Mouse (Mus musculus): ENCODE measurements around the gene U2af2.

The U2af2 gene

DNA sequence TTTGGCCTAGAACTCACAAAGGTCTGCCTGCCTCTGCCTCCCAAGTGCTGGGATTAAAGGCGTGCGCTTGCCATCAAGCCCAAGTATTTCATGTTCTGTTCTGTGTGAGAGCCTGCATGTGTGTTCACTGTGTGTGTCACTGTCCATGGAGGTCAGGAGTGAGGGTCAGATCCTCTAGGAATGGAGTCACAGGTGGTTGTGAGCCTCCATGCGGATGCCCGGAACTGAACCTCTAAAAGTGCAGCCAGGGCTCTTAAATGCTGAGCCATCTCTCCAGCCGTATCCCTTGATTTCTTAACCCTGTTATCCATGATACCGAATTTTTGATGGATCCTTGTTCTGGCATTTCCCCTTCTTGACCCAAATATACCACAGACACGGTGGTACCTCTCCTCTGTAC, 24.9 kb upstream of the U2af2 start:
- DNase-seq (ENCODE audit: low read depth, low spot score): no peak

- DNase-seq (ENCODE audit: low read depth, low spot score): no peak
Measured at GRCm38 (mm10) chr7:5037467-5037866, 24.5 kb upstream of the U2af2 start.

DNA sequence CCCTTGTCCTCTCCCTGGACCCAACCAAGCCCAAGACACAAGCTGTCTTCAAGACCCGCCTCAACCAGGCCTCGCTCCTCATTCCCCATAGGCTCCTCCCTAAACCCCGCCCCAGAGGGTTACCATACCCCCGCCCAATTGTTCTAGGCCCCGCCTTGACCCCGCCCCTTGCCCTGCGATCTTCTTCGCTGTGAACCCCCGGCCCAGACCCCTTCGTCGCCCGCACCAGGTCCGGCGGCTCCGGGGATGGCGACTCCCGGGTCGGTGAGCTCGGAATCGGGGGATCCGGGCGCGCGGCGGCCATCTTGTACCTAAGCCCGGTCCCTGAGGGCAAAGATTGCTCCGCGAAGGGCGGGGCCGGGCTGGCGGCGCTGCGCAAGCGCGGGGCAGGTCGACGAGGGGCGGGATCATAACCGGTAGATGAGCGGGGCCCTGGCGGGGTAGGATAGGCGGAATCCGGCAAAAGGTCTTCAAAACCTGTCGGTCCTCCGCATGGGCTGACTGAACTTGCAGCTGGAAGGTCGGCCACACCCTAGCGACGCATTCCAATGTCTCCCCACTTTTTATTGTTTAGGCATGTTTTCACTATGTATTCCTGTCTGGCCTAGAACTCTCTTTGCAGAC, 23.7 kb upstream of the U2af2 start, which contains the start of gene Zfp784:
TSS of gene Zfp784 (minus strand) at position 338 of the 624 bp plus-strand sequence.
- peak; percentile 97 for DNase-seq (ENCODE audit: low read depth, low spot score)

GRCm38 (mm10) chr7:5038940-5039339, 23.0 kb upstream of the U2af2 start:
- DNase-seq (ENCODE audit: low read depth, low spot score): no peak

GRCm38 (mm10) chr7:5044981-5045380, 17.0 kb upstream of the U2af2 start:
- DNase-seq (ENCODE audit: low read depth, low spot score): no peak

DNA sequence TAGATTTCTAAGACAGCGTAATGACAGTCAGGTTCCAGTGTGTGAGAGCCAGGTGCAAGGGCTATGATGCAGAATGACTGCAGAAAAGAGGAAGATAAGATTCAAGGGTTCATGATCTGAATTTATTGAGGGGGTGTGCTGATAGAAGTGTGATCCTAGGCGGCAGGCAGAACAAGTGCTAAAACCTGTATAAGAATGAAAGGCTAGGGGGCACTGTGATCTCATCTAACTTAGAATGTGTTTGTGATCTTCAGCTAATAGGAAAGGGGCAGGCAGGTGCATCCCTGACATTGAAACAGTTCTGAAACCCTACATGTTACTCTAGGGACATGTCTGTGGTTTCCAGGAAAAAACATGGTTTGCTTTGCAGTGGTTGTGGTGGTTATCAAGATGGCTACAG, 15.8 kb upstream of the U2af2 start:
- no peak for DNase-seq (ENCODE audit: low read depth, low spot score)

- DNase-seq (ENCODE audit: low read depth, low spot score): peak; percentile 77
Measured at GRCm38 (mm10) chr7:5047313-5047712, 14.6 kb upstream of the U2af2 start.

DNA sequence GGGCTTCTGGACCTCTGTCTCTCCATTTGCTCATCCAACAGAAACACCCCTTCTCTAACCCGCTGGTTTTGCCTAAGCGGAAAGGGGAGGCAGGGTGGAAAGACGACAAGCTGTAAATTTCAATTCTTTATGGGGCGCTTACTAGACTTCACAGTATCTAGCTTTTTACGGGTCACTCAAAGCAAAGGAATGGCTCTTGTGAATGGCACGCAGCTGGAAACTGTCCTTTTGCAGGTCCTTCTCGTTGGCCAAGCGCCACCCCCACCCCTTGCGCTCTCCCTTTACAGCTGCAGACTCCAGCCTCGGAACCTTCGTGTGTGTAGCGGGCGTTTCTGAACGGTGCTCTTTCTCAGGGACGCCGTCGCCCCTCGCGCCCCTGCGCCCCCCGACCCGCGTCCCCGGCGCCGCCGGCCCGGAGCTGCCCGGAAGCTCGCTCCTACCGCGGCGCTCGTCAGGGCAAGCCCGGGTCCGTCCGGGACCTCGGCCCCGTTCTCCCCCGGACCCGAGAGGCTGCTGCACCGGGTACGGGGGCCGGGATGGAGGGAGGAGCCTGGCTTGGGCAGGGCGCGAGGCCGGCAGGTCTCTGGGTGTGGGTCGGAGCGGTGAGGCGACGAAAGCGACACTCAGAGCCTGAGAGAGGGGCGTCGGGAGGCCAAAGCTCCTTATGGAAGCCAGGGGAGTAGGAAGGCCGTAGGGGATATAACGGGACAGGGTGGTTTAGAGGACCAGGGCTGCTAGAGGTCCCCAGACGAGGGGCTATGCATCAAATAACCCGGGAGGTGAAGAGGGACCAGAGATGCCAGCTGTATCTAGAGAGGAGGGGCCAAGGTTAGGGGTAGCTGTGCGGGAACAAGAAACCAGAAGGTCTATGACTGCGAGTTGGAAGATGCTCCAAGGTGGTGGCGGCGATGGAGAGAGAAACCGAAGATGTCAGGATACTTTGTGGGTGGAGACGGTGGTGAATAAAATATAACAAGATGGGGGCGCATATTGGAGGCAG, 10.4 kb upstream of the U2af2 start, which contains the start of gene Zfp580:
TSS of gene Zfp580 (plus strand) at position 346 of the 1,000 bp plus-strand sequence.
- DNase-seq (ENCODE audit: low read depth, low spot score): peak; percentile 76

- peak; percentile 36 for DNase-seq (ENCODE audit: low read depth, low spot score)
Measured at GRCm38 (mm10) chr7:5052438-5052837, 9.5 kb upstream of the U2af2 start.

- peak; percentile 35 for DNase-seq (ENCODE audit: low read depth, low spot score)
Measured at GRCm38 (mm10) chr7:5052931-5053343, 9.0 kb upstream of the U2af2 start.

DNA sequence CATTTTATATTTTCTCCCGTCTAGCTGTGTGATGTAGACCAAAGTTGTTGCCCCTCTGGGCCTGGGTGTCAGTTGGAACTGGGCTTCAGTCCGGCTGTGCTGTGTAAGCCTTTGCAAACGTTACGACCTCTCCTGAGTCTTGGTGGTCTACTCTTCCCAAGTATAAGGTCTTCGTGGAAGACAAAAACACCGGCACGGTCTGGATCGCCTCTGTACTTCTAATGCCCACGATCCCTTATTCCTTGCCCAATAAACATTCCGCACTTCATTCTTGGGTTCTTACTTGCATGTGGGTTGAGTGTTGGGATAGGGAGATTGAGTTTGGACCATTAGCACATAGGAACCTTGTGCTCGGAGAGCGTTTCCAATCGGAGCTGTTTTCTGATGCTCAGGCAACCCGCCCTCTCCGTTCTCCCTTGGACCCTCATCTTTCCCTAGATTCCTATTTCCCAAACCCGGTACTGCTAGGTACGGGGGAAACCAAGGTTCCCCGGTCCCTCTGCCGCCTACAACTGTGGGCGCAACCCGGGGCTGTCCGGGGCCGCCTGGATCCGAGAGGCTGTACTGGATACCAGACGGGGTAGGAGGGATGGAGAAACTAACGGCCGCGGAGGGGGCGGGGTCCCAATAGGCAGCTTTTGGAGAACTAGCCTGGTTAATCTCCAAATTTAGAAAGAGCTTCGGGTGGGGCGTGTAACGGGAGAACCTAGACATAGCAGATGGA, 8.3 kb upstream of the U2af2 start:
- no peak for DNase-seq (ENCODE audit: low read depth, low spot score)

DNA sequence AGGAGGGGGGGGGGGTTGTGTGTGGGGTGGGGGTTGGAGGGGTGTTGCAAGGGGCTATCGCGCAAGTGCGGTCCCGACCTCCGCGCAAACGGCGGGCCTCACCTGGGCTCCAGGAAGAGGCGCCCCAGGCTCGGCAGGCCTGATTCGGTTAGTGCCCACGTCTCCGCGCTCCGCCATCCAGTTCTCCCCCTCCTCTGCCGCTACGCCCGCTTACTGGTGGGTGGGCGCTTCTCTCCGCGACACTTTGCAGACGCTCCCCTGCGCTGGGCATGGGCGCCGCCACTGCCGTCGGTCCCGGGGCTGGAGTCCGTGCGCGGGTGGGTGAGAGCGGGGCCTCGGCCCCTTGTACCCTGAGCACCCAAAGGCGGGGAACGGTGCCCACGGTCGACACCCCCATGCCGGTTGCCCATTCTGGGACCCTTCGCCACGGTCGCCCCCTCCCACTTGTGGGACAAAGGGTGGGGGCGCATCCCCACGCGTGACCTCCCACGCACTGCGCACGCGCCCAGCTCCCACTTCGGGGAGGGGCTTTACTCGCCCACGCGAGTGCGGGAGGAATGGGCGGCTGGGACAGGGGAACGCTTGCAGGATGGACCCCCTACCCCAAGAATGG, 5.2 kb upstream of the U2af2 start:
- DNase-seq (ENCODE audit: low read depth, low spot score): no peak

- DNase-seq (ENCODE audit: low read depth, low spot score): no peak
Measured at GRCm38 (mm10) chr7:5057381-5057780, 4.6 kb upstream of the U2af2 start.

DNA sequence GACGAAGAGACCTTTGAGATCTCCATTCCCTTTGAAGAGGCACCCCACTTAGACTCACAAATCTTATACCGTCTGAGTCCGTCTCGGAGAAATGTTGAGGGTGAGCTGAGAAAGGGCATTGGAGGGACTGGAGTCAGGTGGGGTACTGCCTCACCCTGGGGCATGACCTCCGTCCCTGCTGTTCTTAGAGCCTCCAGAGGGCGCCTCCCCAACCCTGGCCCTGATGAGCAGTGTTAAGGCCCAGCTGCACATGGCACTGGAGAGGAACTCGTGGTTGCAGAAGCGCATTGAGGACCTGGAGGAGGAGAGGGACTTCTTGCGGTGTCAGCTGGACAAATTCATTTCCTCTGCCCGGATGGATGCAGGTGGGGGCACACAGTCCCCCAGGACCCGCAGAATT, 4.1 kb upstream of the U2af2 start:
- DNase-seq (ENCODE audit: low read depth, low spot score): peak; percentile 52

DNA sequence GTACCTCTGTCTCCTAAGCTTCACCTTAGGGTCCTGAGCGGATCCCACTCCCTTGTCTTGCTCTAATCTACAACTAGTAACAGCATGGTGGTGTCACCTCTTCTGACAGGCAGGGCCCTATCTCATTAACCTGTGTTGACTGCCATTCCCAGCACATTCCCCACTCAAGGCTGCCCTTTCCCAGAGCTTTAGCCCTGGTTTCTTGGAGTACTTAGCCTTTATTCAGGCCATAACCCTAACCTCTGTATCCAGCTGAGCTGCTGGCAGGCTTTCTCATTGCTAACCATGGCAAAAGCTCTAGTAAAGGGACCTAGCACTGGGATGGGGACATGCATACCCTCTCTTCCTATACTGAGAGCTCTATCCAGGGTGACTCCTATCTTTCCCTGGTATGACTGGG, 3.3 kb upstream of the U2af2 start:
- DNase-seq (ENCODE audit: low read depth, low spot score): no peak

DNA sequence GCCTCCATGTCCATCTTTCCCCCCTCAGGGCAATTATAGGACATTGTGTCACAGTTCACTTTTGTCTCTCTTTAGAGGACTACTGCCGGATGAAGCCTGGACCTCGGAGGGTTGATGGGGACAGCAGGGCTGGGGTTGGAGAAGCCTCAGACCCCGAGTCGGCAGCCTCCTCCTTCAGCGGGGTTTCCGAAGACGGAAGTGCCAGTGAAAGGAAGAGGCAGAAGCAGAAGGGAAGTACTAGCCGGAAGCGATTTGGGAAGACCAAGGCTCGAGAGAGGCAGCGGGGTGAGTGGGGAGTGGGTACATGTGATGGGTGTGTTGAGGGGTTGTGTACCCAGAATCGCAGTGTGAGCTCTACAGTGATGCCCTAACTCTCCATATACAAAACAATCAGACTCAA, 2.5 kb upstream of the U2af2 start:
- DNase-seq (ENCODE audit: low read depth, low spot score): no peak

- DNase-seq (ENCODE audit: low read depth, low spot score): peak; percentile 84
Measured at GRCm38 (mm10) chr7:5060239-5060731, 1.7 kb upstream of the U2af2 start.

DNA sequence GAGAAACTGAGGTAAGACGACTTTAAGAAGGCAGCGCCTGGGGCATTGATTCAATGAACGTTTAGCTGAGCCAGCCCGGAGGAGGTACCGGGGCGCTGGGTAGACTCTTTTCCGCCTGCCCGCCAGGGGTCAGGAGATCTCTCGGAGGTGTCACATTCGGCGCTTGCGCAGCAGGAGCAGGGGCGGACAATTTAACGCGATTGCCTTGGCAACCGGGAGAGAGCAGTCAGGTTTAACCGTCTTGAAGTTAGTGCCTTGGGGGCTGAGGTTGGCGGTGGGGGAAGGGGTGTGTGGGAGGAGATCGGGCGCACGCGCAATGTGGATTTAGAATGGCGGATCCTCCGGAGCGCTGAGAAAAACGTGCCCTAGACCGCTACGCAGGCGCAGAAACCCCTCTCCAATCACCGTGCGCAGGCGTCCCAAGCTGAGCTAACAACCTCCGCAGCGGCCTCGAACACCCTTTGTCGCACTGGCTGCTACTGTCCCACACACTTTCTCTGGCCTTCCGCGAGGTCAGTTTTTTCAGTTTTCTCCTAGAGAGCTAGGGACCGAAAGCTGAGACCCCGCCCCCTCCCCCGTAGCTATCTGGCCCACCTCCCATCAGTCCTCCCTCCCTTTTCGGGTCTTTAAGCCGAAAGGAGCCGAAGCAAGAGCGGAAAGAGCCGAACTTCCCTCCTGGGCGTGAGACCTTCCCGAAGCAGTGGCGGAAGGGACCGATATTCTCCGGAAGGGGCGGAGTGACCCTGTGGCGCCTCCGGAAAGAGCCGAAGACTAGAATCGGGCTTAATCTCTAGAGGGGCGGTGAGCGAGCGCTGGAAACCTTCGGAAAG, 784 bp upstream of the U2af2 start:
- peak; percentile 99 for DNase-seq (ENCODE audit: low read depth, low spot score)

DNA sequence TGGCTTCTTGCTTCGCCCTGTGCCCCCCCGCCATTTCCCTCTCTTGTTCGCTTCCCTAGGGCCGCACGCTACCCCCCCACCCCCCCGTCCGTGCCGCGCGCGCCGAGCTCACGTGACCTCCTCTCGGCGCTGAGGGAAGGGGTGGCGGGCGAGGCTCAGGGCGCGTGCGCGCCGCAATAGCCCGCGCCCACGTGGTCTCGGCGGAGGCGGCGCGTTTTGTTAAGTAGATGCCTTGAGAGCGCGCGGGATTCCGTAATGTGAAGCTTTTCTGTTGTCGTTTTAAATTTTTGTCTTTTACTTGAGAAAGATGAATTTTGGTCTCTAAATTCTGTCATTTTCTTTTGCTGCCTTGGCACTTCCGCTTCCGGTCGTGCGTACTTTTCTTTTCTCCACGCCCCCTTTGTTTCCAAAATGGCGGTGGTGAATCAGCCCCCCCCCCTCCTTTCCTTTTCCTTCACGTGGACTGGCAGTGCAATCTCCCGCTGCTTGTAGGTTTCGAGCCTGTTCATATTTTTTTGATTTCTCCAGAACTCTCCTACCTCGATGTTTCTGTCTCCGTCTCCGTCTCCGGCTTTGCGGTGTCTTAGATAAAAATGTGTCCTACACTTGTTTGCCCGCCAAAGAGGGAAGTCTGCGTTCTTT, 538 bp downstream of the U2af2 start:
- DNase-seq (ENCODE audit: low read depth, low spot score): peak; percentile 91

GRCm38 (mm10) chr7:5064886-5065285, 2.9 kb downstream of the U2af2 start:
- no peak for DNase-seq (ENCODE audit: low read depth, low spot score)

Measured in CD4-positive, CD25-positive, alpha-beta regulatory T cell, adult 2 months (primary cell).